Mouse (Mus musculus): ENCODE results near the gene Psmf1. TPM values are rescaled to one million over a fixed set of nuclear protein-coding genes. Genes with fewer than 3 reads are reported as not detected.

Gene Psmf1
- polyA plus RNA-seq (2012; rRNA removed): 31.0 and 41.1 TPM in 2 replicates

GRCm38 (mm10) chr2:151743845-151744244 lies at the start of gene Psmf1:
Gene Psmf1, minus strand, starts transcription at chr2:151744186.
- Histone ChIP-seq H3K4me1 (ENCODE audit: control insufficient read depth, insufficient read depth, low read length) (peaks cover 8% of the 10 kb centered on the region; the same call in 1 of the 2 replicates), H3K4me3 (replicated peaks; ENCODE audit: extremely low read depth, low read depth, low read length) (no peak within 1 kb of the TSS)
- TF ChIP-seq CTCF (IDR thresholded peaks at IDR 0.05; ENCODE audit: insufficient read depth, low read length) (no peak), POLR2A (IDR thresholded peaks at IDR 0.05; ENCODE audit: borderline replicate concordance, extremely low read depth, low read depth, low read length) (no peak)
- no peak for DNase-seq

GRCm38 (mm10) chr2:151791156-151791555 lies 47.2 kb upstream of the Psmf1 start:
- TF ChIP-seq CTCF (IDR thresholded peaks at IDR 0.05; ENCODE audit: insufficient read depth, low read length) (no peak), POLR2A (IDR thresholded peaks at IDR 0.05; ENCODE audit: borderline replicate concordance, extremely low read depth, low read depth, low read length) (no peak)
- no peak overlapping the region for H3K4me3 ChIP-seq (replicated peaks; ENCODE audit: extremely low read depth, low read depth, low read length)
- WGBS: 27% methylated on average over 5 of the region's 5 CpGs
- H3K4me1 ChIP-seq (ENCODE audit: control insufficient read depth, insufficient read depth, low read length): no peaks in the 10 kb centered on the region
- DNase-seq: no peak

- TF ChIP-seq POLR2A (IDR thresholded peaks at IDR 0.05; ENCODE audit: borderline replicate concordance, extremely low read depth, low read depth, low read length) (no peak), CTCF (IDR thresholded peaks at IDR 0.05; ENCODE audit: insufficient read depth, low read length) (no peak)
- no peak for DNase-seq
- H3K4me3 ChIP-seq (replicated peaks; ENCODE audit: extremely low read depth, low read depth, low read length): no peak overlapping the region
- no peaks in the 10 kb centered on the region for H3K4me1 ChIP-seq (ENCODE audit: control insufficient read depth, insufficient read depth, low read length)
- WGBS: 52% methylated on average over 7 of the region's 7 CpGs
Observed at GRCm38 (mm10) chr2:151790169-151790568, 46.2 kb upstream of the Psmf1 start.

GRCm38 (mm10) chr2:151788221-151788977 lies 44.4 kb upstream of the Psmf1 start:
- DNase-seq: no peak
- no peak for TF ChIP-seq POLR2A (IDR thresholded peaks at IDR 0.05; ENCODE audit: borderline replicate concordance, extremely low read depth, low read depth, low read length)
- TF ChIP-seq CTCF (IDR thresholded peaks at IDR 0.05; ENCODE audit: insufficient read depth, low read length): no peak
- H3K4me3 ChIP-seq (replicated peaks; ENCODE audit: extremely low read depth, low read depth, low read length): no peak overlapping the region
- 69% methylated on average over 7 of the region's 7 CpGs for WGBS
- H3K4me1 ChIP-seq (ENCODE audit: control insufficient read depth, insufficient read depth, low read length): no peaks in the 10 kb centered on the region

GRCm38 (mm10) chr2:151783493-151783892 lies 39.5 kb upstream of the Psmf1 start:
- TF ChIP-seq POLR2A (IDR thresholded peaks at IDR 0.05; ENCODE audit: borderline replicate concordance, extremely low read depth, low read depth, low read length) (no peak), CTCF (IDR thresholded peaks at IDR 0.05; ENCODE audit: insufficient read depth, low read length) (no peak)
- no peak overlapping the region for H3K4me3 ChIP-seq (replicated peaks; ENCODE audit: extremely low read depth, low read depth, low read length)
- whole genome bisulfite sequencing: 82% methylated on average over 2 of the region's 2 CpGs
- H3K4me1 ChIP-seq (ENCODE audit: control insufficient read depth, insufficient read depth, low read length): no peaks in the 10 kb centered on the region
- no peak for DNase-seq

GRCm38 (mm10) chr2:151777366-151777765 lies 33.4 kb upstream of the Psmf1 start:
- TF ChIP-seq POLR2A (IDR thresholded peaks at IDR 0.05; ENCODE audit: borderline replicate concordance, extremely low read depth, low read depth, low read length) (no peak), CTCF (IDR thresholded peaks at IDR 0.05; ENCODE audit: insufficient read depth, low read length) (no peak)
- 85% methylated on average over 3 of the region's 3 CpGs for WGBS
- DNase-seq: no peak
- no peaks in the 10 kb centered on the region for H3K4me1 ChIP-seq (ENCODE audit: control insufficient read depth, insufficient read depth, low read length)
- no peak overlapping the region for H3K4me3 ChIP-seq (replicated peaks; ENCODE audit: extremely low read depth, low read depth, low read length)

GRCm38 (mm10) chr2:151773476-151773875 lies 29.5 kb upstream of the Psmf1 start:
- no peak for DNase-seq
- Histone ChIP-seq H3K4me3 (replicated peaks; ENCODE audit: extremely low read depth, low read depth, low read length) (no peak overlapping the region), H3K4me1 (ENCODE audit: control insufficient read depth, insufficient read depth, low read length) (no peaks in the 10 kb centered on the region)
- no peak for TF ChIP-seq CTCF (IDR thresholded peaks at IDR 0.05; ENCODE audit: insufficient read depth, low read length)
- no peak for TF ChIP-seq POLR2A (IDR thresholded peaks at IDR 0.05; ENCODE audit: borderline replicate concordance, extremely low read depth, low read depth, low read length)
- WGBS: 65% methylated on average over 8 of the region's 8 CpGs

- 54% methylated on average over 4 of the region's 4 CpGs for WGBS
- no peak overlapping the region for H3K4me3 ChIP-seq (replicated peaks; ENCODE audit: extremely low read depth, low read depth, low read length)
- no peaks in the 10 kb centered on the region for H3K4me1 ChIP-seq (ENCODE audit: control insufficient read depth, insufficient read depth, low read length)
- TF ChIP-seq CTCF (IDR thresholded peaks at IDR 0.05; ENCODE audit: insufficient read depth, low read length) (no peak), POLR2A (IDR thresholded peaks at IDR 0.05; ENCODE audit: borderline replicate concordance, extremely low read depth, low read depth, low read length) (no peak)
- DNase-seq: no peak
Observed at GRCm38 (mm10) chr2:151772169-151772568, 28.2 kb upstream of the Psmf1 start.

GRCm38 (mm10) chr2:151764557-151764956 lies 20.6 kb upstream of the Psmf1 start:
- H3K4me3 ChIP-seq (replicated peaks; ENCODE audit: extremely low read depth, low read depth, low read length): no peak overlapping the region
- TF ChIP-seq POLR2A (IDR thresholded peaks at IDR 0.05; ENCODE audit: borderline replicate concordance, extremely low read depth, low read depth, low read length) (no peak), CTCF (IDR thresholded peaks at IDR 0.05; ENCODE audit: insufficient read depth, low read length) (no peak)

GRCm38 (mm10) chr2:151758806-151759353 lies 14.9 kb upstream of the Psmf1 start:
- 31% methylated on average over 1 of the region's 1 CpGs for WGBS
- Histone ChIP-seq H3K4me3 (replicated peaks; ENCODE audit: extremely low read depth, low read depth, low read length) (no peak overlapping the region), H3K4me1 (ENCODE audit: control insufficient read depth, insufficient read depth, low read length) (no peaks in the 10 kb centered on the region)
- TF ChIP-seq CTCF (IDR thresholded peaks at IDR 0.05; ENCODE audit: insufficient read depth, low read length): no peak
- no peak for TF ChIP-seq POLR2A (IDR thresholded peaks at IDR 0.05; ENCODE audit: borderline replicate concordance, extremely low read depth, low read depth, low read length)
- no peak for DNase-seq

More at GRCm38 (mm10) chr2:151764557-151764956, 20.6 kb upstream of the Psmf1 start:
- H3K4me1 ChIP-seq (ENCODE audit: control insufficient read depth, insufficient read depth, low read length): no peaks in the 10 kb centered on the region
- WGBS: 76% methylated on average over 2 of the region's 2 CpGs
- no peak for DNase-seq

Data from lung, adult 2 months (tissue).